Mouse (Mus musculus): Measurements from ENCODE around the gene Cdh18. TPM values are rescaled to one million over a fixed set of nuclear protein-coding genes. Genes with fewer than 3 reads are reported as not detected.
"Not testable (repeated sequence)": the region's sequence is repeated elsewhere in the genome, so short reads cannot be mapped to it uniquely, and the experiment has no call there.

The Cdh18 gene
- total RNA-seq, 2 experiments from 2014 or later = not detected

GRCm38 (mm10) chr15:23142907-23143306 is 594.1 kb downstream of the Cdh18 start:
- not testable (repeated sequence) for ATAC-seq (replicated peaks; ENCODE audit: low FRiP score, poor library complexity, severe bottlenecking)

- no peak for ATAC-seq (replicated peaks; ENCODE audit: low FRiP score, poor library complexity, severe bottlenecking)
Observed at GRCm38 (mm10) chr15:23155883-23156282, 607.1 kb downstream of the Cdh18 start.

- ATAC-seq (replicated peaks; ENCODE audit: low FRiP score, poor library complexity, severe bottlenecking) = no peak
Observed at GRCm38 (mm10) chr15:23164869-23165268, 616.0 kb downstream of the Cdh18 start.

GRCm38 (mm10) chr15:23174623-23175022 is 625.8 kb downstream of the Cdh18 start:
- no peak for ATAC-seq (replicated peaks; ENCODE audit: low FRiP score, poor library complexity, severe bottlenecking)

- no peak for ATAC-seq (replicated peaks; ENCODE audit: low FRiP score, poor library complexity, severe bottlenecking)
Observed at GRCm38 (mm10) chr15:23212068-23212467, 663.2 kb downstream of the Cdh18 start.

GRCm38 (mm10) chr15:23230616-23231015 is 681.8 kb downstream of the Cdh18 start:
- no peak for ATAC-seq (replicated peaks; ENCODE audit: low FRiP score, poor library complexity, severe bottlenecking)

- no peak for ATAC-seq (replicated peaks; ENCODE audit: low FRiP score, poor library complexity, severe bottlenecking)
Observed at GRCm38 (mm10) chr15:23257751-23258440, 709.1 kb downstream of the Cdh18 start.

- ATAC-seq (replicated peaks; ENCODE audit: low FRiP score, poor library complexity, severe bottlenecking) = no peak
Observed at GRCm38 (mm10) chr15:23278421-23278820, 729.6 kb downstream of the Cdh18 start.

- ATAC-seq (replicated peaks; ENCODE audit: low FRiP score, poor library complexity, severe bottlenecking) = no peak
Observed at GRCm38 (mm10) chr15:23305018-23305417, 756.2 kb downstream of the Cdh18 start.

GRCm38 (mm10) chr15:23316766-23317165 is 767.9 kb downstream of the Cdh18 start:
- ATAC-seq (replicated peaks; ENCODE audit: low FRiP score, poor library complexity, severe bottlenecking) = no peak

- ATAC-seq (replicated peaks; ENCODE audit: low FRiP score, poor library complexity, severe bottlenecking) = no peak
Observed at GRCm38 (mm10) chr15:23317409-23317808, 768.6 kb downstream of the Cdh18 start.

- not testable (repeated sequence) for ATAC-seq (replicated peaks; ENCODE audit: low FRiP score, poor library complexity, severe bottlenecking)
Observed at GRCm38 (mm10) chr15:23340338-23340737, 791.5 kb downstream of the Cdh18 start.

GRCm38 (mm10) chr15:23351078-23351477 is 802.3 kb downstream of the Cdh18 start:
- no peak for ATAC-seq (replicated peaks; ENCODE audit: low FRiP score, poor library complexity, severe bottlenecking)

- no peak for ATAC-seq (replicated peaks; ENCODE audit: low FRiP score, poor library complexity, severe bottlenecking)
Observed at GRCm38 (mm10) chr15:23366325-23366724, 817.5 kb downstream of the Cdh18 start.

- ATAC-seq (replicated peaks; ENCODE audit: low FRiP score, poor library complexity, severe bottlenecking) = no peak
Observed at GRCm38 (mm10) chr15:23367712-23368111, 818.9 kb downstream of the Cdh18 start.

GRCm38 (mm10) chr15:23378016-23378750 is 829.4 kb downstream of the Cdh18 start:
- no peak for ATAC-seq (replicated peaks; ENCODE audit: low FRiP score, poor library complexity, severe bottlenecking)

- ATAC-seq (replicated peaks; ENCODE audit: low FRiP score, poor library complexity, severe bottlenecking) = no peak
Observed at GRCm38 (mm10) chr15:23385816-23386215, 837.0 kb downstream of the Cdh18 start.

- ATAC-seq (replicated peaks; ENCODE audit: low FRiP score, poor library complexity, severe bottlenecking) = no peak
Observed at GRCm38 (mm10) chr15:23396646-23397045, 847.8 kb downstream of the Cdh18 start.

- ATAC-seq (replicated peaks; ENCODE audit: low FRiP score, poor library complexity, severe bottlenecking) = no peak
Observed at GRCm38 (mm10) chr15:23403792-23404191, 855.0 kb downstream of the Cdh18 start.

GRCm38 (mm10) chr15:23408256-23408655 is 859.4 kb downstream of the Cdh18 start:
- ATAC-seq (replicated peaks; ENCODE audit: low FRiP score, poor library complexity, severe bottlenecking) = no peak

GRCm38 (mm10) chr15:23416450-23417080 is 867.7 kb downstream of the Cdh18 start:
- ATAC-seq (replicated peaks; ENCODE audit: low FRiP score, poor library complexity, severe bottlenecking) = no peak
